Mouse (Mus musculus) retina, postnatal 7 days (tissue): ENCODE results near the gene Zfp90.
"Not testable (repeated sequence)": the region's sequence is repeated elsewhere in the genome, so short reads cannot be mapped to it uniquely, and the experiment has no call there.

Experiments used
- DNase-seq: peaks from one replicate; pipeline ENCODE4 v3.0.0-alpha.2; 2012; ENCODE audit warnings: low read depth, low spot score

Zfp90 gene

GRCm38 (mm10) chr8:106415182-106415971 is at the start of gene Zfp90:
Gene Zfp90 (plus strand): TSS chr8:106415327.
- DNase-seq, result peak; percentile 87

DNA sequence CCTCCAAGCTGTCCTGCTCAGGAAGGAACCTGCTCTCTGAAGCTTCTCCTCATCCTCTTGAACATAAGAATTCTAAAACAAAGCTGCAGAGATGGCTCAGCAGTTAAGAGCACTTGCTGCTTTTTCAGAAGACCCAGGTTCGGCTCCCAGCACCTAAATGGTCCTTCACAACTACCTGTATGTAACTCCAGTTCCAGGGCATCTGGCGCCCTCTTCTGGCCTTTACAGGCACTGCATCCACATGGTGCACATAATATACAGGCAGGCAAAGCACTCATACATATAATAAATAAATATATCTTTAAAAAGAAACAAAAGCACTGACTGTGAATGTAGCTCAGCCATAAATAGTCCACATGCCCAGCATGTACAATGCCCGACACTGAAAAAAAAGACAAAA is 46.6 kb upstream of the Zfp90 start:
- no peak for DNase-seq

- DNase-seq, result no peak
Measured at GRCm38 (mm10) chr8:106369069-106369468, 46.1 kb upstream of the Zfp90 start.

DNA sequence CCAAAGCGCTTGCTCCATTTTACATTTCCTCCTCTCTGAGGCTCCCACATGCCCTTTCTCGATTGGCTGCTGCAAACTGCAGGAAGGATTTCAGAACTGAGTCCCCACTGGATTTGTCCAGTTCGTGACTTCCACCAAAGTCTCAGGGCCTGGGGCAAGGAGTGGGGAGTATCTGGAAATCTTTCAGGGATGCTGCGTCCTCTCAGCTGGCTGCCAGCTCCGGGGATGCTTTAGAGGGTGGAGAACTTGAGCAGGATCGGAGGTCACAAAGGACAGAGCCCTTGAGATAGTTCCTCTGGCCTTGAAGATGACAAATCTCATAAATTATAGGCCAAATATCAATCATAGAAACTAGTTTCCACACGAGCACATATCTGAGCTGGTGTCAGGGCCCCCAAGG is 39.2 kb upstream of the Zfp90 start:
- DNase-seq, result no peak

DNA sequence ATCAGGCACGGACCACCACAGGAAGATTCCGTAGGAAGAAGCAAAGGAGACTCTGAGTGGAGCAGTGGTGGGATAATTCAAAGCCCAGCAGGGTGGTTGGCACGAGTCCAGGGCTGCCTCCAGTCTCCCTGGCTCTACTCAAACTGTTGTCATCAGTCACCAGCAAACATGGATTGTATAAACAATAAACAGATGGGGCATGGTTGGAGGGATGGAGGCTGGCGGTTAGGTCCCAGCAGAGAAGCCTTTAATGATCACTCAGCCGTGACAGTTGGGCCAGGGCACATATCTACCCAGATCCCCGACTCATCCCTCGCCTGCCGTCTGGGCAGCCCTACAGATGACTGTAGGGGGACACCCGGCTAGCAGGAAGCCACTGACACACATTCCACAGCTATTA is 38.3 kb upstream of the Zfp90 start:
- peak; percentile 19 for DNase-seq

- no peak for DNase-seq
Measured at GRCm38 (mm10) chr8:106378501-106379048, 36.6 kb upstream of the Zfp90 start.

- no peak for DNase-seq
Measured at GRCm38 (mm10) chr8:106379357-106379756, 35.8 kb upstream of the Zfp90 start.

GRCm38 (mm10) chr8:106381026-106381425 is 34.1 kb upstream of the Zfp90 start:
- DNase-seq, result no peak

GRCm38 (mm10) chr8:106387801-106388415 is 27.2 kb upstream of the Zfp90 start:
- DNase-seq, result no peak

DNA sequence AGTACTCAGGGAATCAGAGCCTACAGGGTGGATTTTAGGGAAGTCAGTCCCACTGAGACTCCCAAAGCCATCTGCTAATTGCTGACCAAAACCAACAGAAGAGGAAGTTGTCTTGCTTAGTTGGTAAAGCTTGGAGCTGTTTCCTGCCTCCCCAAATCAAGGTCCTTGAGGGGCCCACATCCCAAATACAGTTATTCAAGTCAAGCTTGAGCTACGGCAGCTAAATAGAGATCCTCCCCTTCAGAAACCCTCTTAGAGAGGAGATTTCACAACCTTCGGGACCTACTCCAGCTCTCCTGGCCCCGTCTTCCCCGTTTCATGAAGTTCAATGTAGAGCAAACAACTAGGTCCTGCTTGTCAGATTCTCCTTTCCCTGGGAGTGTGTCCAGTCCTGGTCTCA is 20.6 kb upstream of the Zfp90 start:
- DNase-seq, result no peak

GRCm38 (mm10) chr8:106399694-106400093 is 15.4 kb upstream of the Zfp90 start:
- DNase-seq, result no peak

GRCm38 (mm10) chr8:106400181-106400580 is 14.9 kb upstream of the Zfp90 start:
- no peak for DNase-seq

DNA sequence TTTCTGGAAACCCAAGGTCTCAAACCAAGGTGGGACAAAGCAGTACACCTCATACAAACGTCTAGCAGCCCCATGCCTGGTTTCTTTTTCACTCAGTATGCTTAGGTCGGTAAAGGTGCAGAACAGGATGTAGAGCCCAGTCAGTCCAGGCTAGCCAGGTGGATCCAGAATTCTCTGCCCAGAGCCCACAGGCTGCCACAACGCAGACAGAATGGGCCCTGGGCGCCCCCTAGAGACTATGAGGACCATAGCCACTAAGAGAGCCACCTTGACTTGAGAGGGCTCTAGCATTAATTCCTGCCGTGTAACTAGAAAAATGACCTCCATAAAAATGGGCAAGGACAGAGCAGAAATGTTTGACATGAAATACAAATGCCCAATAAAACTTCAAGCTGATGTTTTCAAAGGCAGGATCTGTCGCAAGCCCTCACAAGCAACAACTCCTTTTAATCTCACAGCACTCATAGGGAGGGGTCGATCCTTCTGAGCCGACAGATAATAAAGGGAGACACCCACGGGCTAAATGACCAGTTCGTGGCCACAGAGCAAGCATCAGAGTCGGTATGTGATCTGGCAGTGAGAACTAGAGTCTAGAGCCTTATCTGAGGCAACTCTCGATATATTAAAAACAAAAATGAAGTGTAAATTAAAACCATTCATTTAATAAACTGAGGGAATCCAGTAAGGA is 11.7 kb upstream of the Zfp90 start:
- DNase-seq, result peak; percentile 34

- no peak for DNase-seq
Measured at GRCm38 (mm10) chr8:106404825-106405224, 10.3 kb upstream of the Zfp90 start.

DNA sequence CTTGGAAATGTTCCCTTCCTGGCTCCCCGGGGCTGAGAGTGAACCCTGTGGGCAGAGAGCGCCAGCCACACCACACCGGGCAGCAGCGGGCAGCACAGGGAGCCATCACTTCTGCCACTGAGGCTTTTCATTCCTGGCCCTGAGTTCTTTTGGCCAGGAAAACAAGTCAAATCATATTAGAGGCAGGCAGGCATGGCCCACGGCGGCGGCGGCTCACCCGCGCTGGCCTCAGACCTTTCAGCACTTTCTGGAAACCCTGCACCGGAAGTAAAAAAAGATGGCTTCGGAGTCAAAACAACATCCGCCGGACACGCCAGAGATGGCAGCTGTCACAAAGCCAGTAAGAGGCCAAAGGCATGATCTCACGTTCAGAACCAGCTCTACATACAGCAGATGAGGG is 9.3 kb upstream of the Zfp90 start:
- DNase-seq, result no peak

GRCm38 (mm10) chr8:106410055-106410454 is 5.1 kb upstream of the Zfp90 start:
- DNase-seq, result no peak

DNA sequence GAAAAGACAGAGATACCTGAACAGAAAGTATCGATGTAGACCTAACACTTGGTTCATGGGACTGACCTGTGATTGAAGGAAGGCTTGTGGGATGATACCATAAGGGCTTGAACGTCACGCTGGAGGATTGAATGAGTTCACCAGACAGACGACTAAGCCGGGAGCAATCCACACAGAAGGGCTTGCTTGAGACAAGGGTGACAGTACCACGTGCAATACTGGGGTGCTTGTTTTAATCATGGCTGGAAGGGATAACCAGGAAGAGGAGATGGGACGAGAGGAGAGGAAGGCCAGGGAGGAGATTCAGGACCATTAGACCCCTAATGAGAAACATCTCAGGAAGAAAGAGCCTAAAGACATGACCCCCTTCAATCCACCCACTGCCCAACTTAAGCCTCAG is 4.6 kb upstream of the Zfp90 start:
- DNase-seq, result no peak

- DNase-seq, result peak; percentile 46
Measured at GRCm38 (mm10) chr8:106411783-106412451, 3.2 kb upstream of the Zfp90 start.

DNA sequence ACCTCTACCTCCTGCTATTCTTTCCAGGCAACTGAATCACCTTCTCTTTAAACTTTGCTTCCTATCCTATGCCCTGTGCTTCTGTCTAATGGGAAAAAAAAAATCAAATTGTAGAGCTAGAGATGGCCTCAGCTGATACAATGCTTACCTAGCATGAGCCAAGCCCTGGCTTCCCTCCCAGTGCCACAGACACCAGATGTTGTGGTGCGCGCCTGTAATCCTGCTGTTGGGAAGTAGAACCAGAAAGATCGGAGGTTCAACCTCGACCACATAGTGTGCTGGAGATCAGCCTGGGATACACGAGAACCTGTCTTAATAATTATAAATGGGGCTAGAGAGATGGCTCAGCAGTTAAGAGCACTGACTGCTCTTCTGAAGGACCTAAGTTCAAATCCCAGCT is 2.6 kb downstream of the Zfp90 start:
- DNase-seq, result no peak

GRCm38 (mm10) chr8:106431088-106431487 is 16.0 kb downstream of the Zfp90 start:
- DNase-seq, result no peak

DNA sequence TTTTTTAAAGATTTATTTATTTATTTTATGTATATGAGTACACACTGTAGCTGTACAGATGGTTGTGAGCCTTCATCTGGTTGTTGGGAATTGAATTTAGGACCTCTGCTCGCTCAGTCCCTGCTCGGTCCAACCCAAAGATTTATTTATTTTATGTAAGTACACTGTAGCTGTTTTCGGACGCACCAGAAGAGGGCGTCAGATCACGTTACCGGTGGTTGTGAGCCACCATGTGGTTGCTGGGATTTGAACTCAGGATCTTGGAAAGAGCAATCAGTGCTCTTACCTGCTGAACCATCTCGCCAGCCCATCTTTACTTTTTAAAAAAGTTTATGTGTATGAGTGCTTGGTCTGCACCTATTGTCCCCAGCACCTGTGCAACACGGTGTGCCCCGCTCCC is 16.8 kb downstream of the Zfp90 start:
- not testable (repeated sequence) for DNase-seq
